Mouse (Mus musculus): ENCODE data around the gene Ptpro.

DNA sequence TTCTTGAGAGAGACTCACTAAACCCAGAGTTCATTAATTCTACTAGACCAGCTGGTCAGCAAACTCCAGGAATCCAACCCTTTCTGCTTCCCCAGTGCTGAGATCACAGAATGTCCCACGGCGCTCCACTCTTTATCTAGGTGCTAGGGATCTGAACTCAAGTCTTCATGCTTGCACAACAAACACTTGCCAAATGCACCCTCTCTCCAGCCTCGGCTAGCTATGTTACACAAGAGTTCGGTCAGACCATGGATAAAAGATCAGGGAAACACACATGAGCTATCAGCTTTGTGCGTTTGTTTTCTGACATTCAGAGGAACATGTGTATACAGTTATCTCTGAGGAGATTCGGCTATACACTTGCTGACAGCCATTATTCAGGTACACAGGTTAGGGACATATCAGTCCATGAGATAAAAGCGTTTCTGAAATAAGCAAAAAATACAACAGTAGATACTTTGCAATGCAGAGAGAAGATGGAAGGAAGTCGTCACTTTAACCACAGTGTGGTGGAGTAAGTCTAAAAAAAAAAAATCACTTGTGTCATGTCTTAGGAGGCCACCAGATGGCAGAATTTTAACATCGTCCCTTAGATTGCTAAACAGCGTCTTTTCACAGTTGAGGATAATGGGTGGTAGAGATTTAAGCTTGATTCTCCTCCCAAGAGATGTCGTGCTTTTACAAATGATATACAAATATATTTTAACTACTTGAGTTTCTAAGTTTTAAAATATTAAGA, 46.3 kb upstream of the Ptpro start:
- TF ChIP-seq POLR2A (IDR thresholded peaks at IDR 0.05; ENCODE audit: low read depth, low read length) (no peak), CTCF (IDR thresholded peaks at IDR 0.05; ENCODE audit: borderline replicate concordance, insufficient read depth, low read length) (no peak)

Data from embryonic fibroblast, embryonic 13.5 days (primary cell).